Mouse (Mus musculus): ENCODE results near the gene Clec2i.
"Not testable (repeated sequence)": the region's sequence is repeated elsewhere in the genome, so short reads cannot be mapped to it uniquely, and the experiment has no call there.

The Clec2i gene

DNA sequence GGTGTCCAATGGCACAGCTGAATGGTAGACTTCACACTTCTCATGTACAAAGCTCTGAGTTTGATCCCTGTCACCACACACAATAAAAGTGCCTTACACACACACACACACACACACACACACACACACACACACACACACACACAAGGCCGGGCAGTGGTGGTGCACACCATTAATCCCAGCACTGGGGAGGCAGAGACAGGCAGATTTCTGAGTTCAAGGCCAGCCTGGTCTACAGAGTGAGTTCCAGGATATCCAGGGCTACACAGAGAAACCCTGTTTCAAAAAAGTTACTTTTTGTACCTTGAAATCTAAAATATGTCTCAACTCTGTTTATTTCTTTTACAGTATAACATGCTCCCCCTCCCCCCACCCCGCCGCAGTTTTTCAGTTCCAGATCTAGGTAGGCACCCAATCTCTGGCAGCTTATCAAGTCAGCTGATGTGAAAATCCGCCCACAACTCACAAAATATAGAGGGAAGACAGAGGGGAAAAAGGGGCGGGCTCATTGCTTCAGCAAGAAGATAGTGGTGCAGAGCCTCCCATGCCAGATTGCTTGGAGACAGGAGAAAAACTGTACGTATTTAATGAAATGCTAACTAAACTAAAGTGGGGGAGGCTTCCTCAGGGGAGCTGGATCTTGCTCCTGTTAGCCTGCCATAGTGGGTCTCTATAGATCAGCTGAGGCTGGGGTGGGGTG lies at the start of gene Clec2i:
TSS of gene Clec2i (plus strand) at position 498 of the 700 bp plus-strand sequence.
- DNase-seq = not testable (repeated sequence)

DNA sequence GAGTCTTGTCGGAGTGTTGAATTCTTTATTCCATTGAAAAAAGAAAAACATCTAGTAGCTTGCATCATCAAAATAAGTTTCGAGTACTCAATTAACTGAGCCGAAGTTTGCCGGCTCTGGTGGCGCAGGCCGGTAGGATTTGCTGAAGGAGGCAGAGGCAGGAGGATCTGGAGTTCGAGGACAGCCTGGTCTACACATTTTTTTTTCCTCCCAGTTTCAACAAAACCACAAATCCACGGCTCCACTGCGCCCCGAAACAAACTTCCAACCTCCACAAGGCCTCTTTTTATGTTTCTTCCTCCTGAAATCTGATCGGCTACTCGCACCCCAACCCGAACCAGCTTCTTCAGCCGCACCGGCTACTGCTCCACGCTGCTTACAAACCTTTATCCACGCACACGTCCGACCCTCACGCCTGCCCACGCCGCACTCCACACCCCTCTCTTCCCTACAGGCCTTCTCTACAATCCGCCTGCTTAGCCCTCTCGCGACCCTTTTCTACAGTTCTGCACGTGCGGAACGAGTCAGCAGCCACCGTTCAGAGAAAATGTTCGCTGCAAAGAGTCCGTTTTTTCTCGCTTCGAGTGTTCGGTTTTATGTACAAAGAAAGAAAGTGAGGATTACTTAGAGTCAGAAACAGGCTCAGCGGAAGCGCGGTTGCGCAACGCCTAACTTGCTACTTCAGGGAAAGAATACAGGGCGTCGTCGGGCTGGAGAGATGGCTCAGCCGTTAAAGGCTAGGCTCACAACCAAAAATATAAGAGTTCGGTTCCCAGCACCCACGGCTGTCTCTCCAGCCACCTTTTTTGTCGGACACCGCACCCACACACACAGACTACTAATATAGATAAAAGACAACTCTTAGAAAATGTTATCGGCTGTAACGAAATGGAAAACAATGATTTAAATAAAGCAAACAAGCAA lies 48.8 kb upstream of the Clec2i start:
- peak; percentile 89 to 92 for DNase-seq

DNA sequence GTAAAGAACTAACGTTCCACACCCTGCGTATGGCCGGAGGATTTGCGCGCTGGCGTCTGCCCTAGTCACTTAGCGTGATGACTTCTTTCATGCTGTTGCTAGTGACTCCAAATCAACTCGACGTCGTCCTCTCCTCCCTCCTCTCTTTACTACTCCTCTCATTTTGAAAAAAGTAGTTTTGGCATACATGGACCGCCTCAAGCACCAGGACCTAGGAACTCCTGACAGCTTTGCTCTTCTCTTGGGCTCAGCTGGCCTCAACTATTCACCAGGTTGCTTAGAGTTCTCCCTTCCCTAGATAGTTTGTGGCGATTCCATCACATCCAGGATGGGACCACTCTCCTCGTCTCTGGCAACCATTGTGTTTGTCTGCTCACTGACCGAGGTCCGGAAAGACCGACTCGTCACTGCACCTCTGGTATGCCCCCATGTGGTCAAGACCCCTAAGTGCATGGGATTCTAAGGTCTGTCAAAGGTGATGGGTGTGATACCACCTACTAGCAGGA lies 48.1 kb upstream of the Clec2i start:
- peak; percentile 88 to 93 for DNase-seq

DNA sequence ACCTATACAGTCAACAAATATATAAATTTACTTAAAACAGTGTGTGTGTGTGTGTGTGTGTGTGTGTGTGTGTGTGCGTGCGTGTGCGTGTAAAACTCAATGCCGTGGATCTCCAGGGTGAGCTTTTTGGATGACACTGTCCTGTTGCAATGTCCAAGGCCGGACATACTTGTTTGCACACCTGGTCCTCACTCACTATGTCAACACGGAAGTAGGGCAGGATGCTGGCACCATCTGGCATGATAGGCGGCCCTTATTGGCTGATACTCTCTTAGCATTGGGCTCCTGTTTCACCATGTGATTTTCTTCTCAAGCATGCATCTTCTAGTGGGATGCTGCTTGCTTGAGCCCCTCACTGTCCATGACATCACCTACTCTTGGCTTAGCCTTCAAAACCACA lies 47.5 kb upstream of the Clec2i start:
- DNase-seq = no peak

DNA sequence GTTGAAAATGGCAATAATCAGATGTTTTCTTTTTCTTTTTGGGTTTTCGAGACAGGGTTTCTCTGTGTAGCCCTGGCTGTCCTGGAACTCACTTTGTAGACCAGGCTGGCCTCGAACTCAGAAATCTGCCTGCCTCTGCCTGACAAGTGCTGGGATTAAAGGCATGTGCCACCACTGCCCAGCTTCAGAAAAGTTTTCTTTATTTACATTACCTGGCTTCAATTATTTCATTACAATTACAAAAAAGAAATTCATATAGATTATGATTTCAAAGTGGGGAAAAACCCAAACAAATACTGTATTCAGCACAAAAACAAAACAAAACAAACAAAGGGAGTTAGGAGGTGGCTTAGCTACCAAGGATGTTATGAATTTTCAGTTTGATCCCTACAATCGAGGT lies 46.7 kb upstream of the Clec2i start:
- not testable (repeated sequence) for DNase-seq

DNA sequence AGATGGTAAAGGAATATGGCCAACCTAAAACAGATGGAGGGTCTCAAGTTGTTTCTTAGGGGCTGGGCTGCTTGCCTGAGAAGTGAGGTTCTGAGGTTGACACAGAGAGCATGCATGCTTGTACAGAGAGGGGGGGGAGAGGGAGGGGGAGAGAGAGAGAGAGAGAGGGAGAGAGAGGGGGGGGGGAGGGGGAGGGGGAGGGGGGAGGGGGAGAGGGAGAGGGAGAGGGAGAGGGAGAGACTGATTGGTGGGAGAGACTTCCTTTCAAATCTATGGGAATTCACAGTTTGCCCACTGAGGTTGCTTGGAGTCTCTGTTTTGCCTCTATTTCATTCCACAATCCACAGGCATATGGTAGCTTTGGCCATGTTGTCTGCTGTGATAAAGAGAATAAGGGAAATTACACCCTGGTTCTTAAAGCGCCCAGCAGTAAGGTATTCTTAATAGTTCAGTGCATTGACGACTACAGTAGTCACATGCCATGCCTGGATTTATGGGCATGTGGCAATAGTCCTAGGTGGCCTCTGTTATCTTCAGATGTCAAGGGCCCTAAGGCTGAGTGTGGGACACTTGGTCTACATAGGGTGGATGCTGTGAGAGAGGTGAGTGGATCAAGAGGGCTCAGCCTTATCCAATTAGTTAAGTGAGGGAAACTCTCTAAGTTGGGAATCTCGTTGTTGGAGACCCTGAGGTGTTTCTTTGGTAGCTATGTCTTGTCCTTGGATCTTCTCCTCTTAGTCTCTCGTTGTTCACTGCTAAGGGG lies 45.9 kb upstream of the Clec2i start:
- DNase-seq = no peak

DNA sequence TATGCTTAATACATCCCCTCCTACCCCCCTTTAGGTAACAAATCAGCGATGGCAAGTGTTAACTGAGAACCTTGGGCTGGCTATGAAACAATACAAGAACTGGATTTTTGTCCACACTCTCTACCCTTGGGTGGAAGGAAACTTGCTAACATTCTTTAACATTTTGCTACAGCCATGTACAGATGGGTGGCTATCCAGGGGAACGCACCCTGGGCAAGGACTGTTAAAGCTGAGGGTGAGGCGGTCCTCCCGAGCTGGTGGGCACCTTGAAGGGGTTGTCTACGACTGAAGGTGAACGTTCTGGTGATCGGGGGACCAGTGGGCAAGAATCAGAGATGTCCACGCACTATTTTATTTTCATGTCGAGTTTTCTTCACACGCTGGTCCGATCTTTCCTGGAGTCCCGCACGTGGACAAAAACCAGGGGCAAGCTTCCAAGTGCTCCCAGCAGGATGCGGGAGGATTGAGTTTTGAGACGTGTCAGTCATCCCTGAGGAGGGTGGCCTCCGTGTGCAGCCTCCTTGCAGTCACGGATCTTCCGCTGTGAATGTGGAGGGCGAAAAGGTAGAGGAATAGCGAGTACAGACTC lies 44.9 kb upstream of the Clec2i start:
- no peak for DNase-seq

DNA sequence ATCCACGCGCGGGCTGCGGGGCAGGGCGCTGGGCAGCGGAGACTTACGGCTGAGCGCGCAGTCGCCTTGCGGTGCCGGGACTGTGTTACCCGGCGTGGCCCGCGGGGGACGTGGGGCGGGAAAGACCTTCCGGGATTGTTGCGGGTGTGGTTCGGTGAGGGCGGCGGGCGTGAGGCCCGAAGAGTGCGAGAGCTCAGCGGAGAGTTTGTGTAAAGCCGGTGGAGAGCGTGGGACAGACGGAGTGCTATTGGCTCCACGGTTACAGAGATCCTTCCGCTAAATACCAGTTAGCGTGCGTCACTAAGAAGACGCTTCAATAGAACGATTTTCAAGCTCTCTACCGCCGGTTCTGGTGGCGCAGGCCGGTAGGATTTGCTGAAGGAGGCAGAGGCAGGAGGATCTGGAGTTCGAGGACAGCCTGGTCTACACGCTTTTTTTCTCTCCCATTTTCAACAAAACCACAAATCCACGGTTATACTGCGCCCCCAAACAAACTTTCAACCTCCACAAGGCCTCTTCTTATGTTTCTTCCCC lies 44.4 kb upstream of the Clec2i start:
- peak; percentile 87 to 92 for DNase-seq

DNA sequence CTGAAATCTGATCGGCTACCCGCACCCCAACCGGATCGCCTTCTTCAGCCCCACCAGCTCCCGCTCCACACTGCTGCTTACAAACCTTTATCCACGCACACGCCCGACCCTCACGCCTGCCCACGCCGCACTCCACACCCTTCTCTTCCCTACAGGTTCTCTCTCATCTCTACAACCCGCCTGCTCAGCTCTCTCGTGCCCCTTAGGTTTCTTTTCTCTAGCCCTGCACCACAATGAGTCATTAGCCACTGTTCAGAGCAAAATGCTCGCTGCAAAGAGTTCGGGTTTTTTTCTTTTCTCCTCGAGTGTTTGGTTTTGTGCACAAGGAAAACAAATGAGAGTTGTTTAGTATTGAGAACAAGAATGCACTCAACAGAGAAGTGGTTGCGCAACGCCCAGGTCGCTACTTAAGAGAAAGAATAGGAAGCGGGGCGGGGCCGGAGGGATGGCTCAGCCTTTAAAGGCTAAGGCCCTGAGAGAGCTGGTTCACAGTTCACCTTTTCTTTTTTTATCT lies 43.9 kb upstream of the Clec2i start:
- DNase-seq = peak; percentile 77 to 85

DNA sequence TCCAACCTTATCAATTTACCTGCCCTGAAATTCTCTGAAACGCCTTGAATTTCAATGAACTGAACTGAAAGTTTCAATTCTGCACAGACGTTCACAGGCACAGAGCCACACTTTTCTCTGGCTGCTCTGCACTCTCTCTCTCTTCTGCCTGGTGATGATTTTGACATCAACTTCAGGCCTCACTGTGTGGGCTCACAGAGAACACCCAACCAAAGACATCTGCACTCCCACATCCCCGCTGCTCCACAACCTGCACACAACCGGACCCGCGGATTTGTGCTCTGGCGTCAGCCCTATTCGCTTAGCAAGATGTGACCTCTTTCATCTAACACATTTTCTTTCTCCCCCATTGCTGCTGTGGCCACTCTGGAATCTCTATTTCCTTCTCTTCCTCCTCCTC lies 43.3 kb upstream of the Clec2i start:
- DNase-seq = peak; percentile 17 to 35

DNA sequence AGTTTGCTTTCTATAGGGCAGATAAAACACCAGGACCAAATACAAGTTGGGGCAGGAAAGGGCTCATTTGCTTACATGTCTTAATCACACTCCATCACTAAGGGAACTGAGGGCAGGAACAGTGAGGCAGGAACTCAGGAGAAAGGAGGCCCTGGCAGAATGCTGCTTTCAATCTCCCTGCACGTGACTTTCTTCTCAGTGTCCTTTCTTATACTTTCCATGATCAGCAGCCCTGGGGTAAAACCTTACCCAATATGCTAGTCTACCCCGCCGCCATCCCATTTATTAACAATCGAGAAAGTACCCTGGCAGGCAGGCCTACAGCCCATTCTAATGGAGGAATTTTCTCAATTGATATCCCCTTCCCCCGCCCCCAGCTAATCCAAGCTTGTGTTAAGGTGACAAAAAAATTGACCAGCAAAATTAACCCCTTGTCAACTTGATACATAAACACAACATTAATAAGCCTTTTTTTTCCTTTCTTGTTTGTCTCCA lies 42.8 kb upstream of the Clec2i start:
- no peak for DNase-seq

DNA sequence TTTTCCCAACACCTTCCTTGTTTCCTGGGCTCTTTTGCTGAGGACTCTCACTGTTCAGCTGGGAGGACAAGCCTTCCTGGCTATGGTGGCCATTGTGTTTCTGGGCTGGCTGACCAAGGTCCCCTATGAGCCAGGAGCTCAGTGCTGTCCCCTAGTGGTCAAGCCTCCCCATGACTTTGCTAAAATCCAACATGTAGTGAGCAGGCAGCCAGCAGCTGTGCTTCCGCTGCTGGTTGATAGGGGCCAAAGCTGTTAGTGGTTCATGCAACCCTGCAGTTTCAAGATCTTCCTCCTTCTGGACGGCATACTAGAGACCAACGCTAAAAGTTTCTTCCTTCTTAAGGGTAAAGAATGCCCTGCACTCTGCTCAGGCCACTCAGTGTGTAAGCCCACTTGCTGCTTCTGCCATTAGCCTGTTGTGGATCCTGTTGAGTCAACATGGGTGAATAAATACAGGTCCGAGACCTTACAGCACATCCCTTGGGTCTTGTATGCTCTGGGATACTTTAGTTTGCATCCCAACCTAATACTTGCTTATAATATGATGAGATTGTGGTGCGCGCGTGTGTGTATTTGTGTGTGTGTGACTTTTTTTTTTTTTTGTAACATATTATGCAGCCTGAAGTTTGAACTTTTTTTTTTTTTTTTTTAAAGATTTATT lies 41.9 kb upstream of the Clec2i start:
- DNase-seq = peak; percentile 93 to 94

DNA sequence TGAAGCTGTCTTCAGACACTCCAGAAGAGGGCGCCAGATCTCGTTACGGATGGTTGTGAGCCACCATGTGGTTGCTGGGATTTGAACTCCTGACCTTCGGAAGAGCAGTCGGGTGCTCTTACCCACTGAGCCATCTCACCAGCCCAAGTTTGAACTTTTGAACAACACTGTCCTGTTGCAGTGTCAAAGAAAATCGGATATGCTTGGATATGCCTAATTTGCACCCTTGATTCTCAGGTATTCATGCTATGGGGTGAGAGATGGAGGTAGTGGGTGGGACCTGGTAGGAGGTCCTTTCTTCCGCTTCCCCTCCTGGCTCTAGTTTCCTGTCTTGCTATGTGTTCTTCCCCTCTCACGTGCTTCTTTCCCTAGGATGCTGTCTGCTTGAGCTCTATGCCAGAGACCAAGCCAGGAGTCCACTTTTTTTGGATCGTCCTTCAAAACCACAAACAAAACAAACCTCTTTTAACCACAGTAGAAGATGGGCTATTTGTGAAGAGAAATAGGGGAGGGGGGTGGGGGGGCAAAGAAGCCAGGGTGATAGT lies 41.3 kb upstream of the Clec2i start:
- DNase-seq = no peak

DNA sequence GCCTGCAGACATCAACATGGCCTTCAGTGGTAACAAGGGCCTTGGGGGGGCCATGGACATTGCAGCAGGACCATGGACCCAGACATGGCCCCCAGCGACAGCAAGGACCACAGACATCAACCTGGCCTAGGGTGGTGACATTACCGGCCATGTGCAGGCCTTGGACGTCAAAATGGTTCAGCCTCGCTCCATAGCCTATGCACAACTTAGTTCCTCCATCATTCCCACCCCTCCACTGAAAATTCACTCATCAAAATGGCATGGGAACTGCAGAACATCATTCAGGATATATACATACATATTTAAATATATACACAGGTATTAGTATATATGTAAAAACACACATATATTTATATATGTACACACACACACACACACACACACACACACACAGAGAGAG lies 40.0 kb upstream of the Clec2i start:
- no peak for DNase-seq

DNA sequence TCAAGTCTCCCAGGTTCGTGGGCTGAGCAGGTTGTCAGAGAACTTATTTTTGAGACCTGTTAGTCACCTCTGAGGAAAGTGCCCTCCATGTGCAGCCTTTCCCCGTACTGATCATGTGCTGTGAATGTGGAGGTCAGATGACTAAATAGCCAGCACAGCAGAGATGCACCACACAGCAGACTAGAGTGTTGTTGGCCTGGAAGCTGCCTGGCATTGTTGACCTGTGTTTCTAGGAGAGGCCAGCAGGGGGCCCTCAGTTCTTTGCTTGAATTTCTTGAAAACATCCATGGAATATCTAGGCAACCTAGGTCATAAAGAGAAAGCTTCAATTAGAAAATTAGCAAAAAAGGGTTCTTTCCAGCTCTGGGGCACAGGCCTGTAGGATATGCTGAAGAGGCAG lies 37.5 kb upstream of the Clec2i start:
- DNase-seq = peak; percentile 75 to 77

DNA sequence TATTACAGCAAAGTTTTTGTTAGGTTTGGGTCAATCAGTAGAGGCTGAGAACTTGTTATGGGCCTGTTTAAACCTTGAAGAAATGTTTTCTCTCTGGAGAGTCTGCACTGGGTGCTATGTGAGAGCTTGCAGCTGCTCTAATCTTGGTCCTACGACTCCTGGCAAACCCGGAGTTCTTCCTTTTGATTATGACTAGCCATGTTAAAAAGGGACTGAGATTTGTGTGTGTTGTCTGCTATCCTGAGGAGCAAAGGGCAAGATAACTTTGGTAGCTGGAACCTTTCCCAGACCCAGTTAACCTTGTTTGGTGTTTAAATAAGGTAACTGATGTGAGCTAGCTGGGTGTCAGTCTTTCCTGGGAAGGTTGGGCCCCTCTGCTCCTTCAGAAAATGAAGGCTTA lies 36.7 kb upstream of the Clec2i start:
- DNase-seq = no peak

DNA sequence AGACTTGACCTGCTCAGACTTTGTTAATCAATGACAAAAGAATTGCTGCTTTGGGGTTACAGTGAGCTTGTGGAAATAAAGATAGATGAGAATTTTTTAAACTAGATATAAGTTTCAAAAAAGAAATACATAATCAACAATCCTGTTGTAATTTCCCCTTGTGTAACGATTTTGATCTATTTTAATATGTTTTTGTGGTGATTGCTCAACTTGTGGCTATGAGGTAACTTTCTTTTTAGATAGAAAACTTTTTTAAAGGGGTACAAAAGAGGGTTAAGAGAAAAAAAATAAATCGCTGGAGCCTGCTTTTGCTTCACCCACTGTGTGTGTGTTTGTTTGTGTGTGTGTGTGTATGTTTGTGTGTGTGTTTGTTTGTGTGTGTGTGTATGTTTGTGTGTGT lies 36.2 kb upstream of the Clec2i start:
- no peak for DNase-seq

DNA sequence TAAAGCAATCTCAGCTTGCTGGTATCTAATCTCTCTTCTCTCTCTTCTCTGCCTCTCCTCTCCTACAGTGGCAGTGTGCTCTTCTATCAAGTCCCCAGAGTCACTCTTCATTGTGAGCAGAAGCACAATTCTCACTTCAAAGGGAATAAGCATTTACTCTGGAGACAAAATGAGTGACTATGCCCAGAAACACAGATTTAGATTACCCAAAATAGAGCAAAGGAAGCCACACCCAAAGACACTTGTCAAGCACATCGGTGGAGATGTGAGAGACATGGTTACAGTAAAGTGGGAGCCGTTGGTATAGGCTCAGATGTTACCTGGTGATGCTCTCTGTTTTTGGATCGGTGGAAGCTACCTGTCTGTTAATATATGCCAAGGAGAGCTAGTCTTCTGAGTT lies 34.6 kb upstream of the Clec2i start:
- DNase-seq = no peak

DNA sequence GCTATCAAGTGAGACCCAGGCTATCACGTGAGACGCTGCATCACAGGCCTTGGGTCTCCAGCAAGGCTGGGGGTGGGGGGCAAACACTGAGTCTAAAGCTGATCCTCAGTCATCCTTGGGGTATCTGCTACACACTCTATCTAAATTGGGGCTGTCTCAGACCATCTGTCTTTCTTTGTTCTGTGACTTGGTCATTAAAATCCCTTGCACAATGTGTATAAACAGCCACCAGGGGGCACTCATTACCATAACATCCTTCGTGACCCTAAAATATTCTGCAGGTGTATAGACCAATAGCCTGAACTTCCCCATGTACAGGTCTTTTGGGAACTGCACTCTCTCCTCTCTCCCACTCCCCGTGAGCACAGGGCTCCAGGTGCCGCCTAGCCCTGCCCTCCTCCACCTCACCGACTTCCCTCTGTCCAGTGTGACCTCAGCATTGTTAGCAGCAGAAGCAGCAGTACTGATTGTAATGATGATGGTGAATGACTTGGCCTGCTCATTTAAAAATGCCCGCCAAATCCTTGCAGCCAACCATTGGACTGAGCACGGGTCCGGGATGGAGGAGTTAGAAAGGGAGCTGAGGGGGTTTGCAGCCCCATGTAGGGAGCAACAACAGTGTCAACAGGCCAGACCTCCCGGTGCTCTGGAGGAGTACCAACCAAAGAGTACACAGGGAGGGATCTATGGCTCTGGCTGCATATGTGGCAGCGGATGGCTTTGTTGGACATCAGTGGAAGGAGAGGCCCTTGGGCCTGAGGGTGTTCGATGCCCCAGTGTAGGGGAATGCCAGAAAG lies 33.2 kb upstream of the Clec2i start:
- DNase-seq = peak; percentile 79 to 84

DNA sequence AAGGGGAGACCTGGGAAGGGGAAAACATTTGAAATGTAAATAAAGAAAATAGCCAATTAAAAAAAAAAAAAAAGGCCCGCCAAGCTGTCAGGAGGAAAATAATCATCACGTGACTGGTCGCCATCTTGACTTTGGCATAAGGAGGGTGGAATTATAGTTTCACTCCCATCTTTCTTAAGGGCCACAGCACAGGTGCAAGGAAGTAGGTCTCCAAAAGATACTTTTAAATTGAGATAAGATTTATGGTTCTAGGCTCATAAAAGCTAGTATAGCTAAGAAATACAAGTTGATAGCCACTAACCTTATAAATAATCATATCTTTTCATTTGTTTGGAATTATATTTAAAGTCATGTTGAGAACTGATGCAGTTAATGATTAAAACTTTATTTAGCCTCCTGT lies 32.5 kb upstream of the Clec2i start:
- DNase-seq = no peak
